Mouse (Mus musculus) limb, embryonic 13.5 days (tissue): Measurements from ENCODE around the gene 6430550D23Rik. TPM values are rescaled to one million over a fixed set of nuclear protein-coding genes. Genes with fewer than 3 reads are reported as not detected.
A peak's percentile ranks its signal among the peaks of the same experiment; 100 is the strongest.

Experiments used
- ATAC-seq: fragments of 200-750 bp; cut with Nextera tagmentation; 2 replicates; pipeline ENCODE4 v1.8.0; 2017; ENCODE audit warnings: low read depth, moderate number of reproducible peaks, moderate TSS enrichment; ENCODE audit not compliant: low FRiP score
- H3K27ac ChIP-seq: fragments of 300-500 bp; sonication (generic); 2 replicates; pipeline ENCODE4 v1.5.1; 2015; ENCODE audit warnings: inconsistent platforms, mild to moderate bottlenecking, moderate library complexity
- H3K27me3 ChIP-seq: fragments of 300-500 bp; sonication (generic); 2 replicates; pipeline ENCODE4 v1.6.1; 2015; ENCODE audit warnings: mild to moderate bottlenecking, inconsistent platforms
- H3K36me3 ChIP-seq: fragments of 300-500 bp; sonication (generic); 2 replicates; pipeline ENCODE4 v1.6.1; 2015; ENCODE audit warnings: inconsistent platforms, mild to moderate bottlenecking, moderate library complexity
- H3K4me1 ChIP-seq: fragments of 300-500 bp; sonication (generic); 2 replicates; pipeline ENCODE4 v1.6.1; 2015; ENCODE audit warnings: inconsistent platforms
- H3K4me2 ChIP-seq: fragments of 300-500 bp; sonication (generic); replicated peaks from 2 replicates; pipeline ENCODE4 v1.6.1; 2015; ENCODE audit warnings: inconsistent platforms, mild to moderate bottlenecking, moderate library complexity
- H3K4me3 ChIP-seq: fragments of 300-500 bp; sonication (generic); 2 replicates; pipeline ENCODE4 v1.5.1; 2015; ENCODE audit warnings: moderate library complexity, mild to moderate bottlenecking, inconsistent platforms
- H3K9ac ChIP-seq: fragments of 300-500 bp; sonication (generic); 2 replicates; pipeline ENCODE4 v1.6.1; 2015; ENCODE audit warnings: mild to moderate bottlenecking, inconsistent platforms
- H3K9me3 ChIP-seq: fragments of 300-500 bp; sonication (generic); 2 replicates; pipeline ENCODE4 v1.6.1; 2016; ENCODE audit warnings: inconsistent platforms
- WGBS: fragments of 180-500 bp; shearing (Covaris S2); methylation state at CpG from one replicate; pipeline ENCODE4 v1.1.7; 2015; 5-methylcytosine and 5-hydroxymethylcytosine counted together
- polyA plus RNA-seq: library from polyadenylated mRNA; unstranded; fragments of >200 nt; fragmentation: Nextera tagmentation; extraction: Ambion mirVana; gene quantifications from 2 replicates; pipeline ENCODE4 v1.2.1, GENCODE M21; 2015

Gene 6430550D23Rik
- polyA plus RNA-seq, 1 experiment from 2014 or later: 1.9 TPM

DNA sequence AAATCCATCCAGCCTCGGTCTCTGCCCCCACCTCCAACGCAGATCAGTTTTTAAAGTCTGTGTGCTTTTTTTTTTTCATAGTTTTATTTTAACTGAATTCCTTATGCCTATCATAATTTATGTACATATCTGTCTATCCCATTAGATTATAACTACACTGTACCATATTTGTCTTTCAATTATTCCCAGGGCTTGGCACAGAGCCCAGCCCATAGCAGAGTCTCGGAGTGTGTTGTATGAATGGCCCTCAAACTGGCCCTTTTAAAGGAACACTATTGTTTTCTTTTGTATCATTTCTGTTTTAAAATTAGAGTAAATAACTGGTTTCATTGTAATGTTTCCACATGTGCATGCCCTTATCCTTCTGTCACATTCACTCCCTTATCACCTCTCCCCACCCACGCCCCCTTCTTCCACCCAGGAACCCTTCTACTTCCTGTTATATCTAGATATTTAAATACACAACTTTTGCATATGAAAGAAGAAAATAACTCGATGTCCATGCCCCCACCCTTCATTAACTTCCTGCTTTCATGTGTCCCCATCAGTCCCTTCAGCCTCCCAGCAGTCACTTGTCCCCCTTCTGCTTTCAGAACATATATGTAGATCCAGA, 60.3 kb downstream of the 6430550D23Rik start:
- no peaks in the 10 kb centered on the region for H3K27me3 ChIP-seq
- no peaks in the 10 kb centered on the region for H3K36me3 ChIP-seq
- no peak overlapping the region for H3K9ac ChIP-seq
- WGBS: 53% methylated on average over 5 of the region's 5 CpGs
- no peaks in the 10 kb centered on the region for H3K9me3 ChIP-seq
- H3K27ac ChIP-seq: no peak overlapping the region
- no peak overlapping the region for H3K4me3 ChIP-seq
- ATAC-seq: no peak
- peaks cover 64% of the 10 kb centered on the region for H3K4me1 ChIP-seq
- no peak overlapping the region for H3K4me2 ChIP-seq

DNA sequence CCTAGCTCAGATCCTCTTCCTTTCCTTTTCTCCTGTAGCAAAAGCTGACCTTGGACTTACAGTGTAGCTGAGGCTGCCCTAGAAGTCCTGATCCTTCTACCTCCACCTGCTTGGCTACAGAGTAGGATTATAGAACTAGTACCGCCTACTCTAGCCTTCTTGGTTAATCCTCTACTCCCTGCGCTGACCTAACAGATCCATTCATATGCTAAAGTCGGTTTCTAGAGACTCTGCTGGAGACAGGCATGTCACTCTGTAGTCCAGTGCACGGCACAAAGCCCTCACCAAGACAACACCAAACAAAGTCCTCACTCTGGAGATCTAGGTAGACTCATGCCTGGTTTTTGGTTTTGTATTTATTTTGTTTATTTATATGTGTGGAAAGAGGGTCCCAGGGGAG, 61.3 kb downstream of the 6430550D23Rik start:
- ATAC-seq: no peak
- peaks cover 4% of the 10 kb centered on the region; the same call in 1 of the 2 replicates for H3K36me3 ChIP-seq
- no peaks in the 10 kb centered on the region for H3K9me3 ChIP-seq
- no peak overlapping the region for H3K4me3 ChIP-seq
- peak overlapping the region; percentile 72 for H3K4me2 ChIP-seq
- H3K9ac ChIP-seq: no peak overlapping the region
- peak overlapping the region; percentile 75; the same call in 1 of the 2 replicates for H3K27ac ChIP-seq
- H3K27me3 ChIP-seq: no peaks in the 10 kb centered on the region
- 32% methylated on average over 4 of the region's 4 CpGs for WGBS
- H3K4me1 ChIP-seq: peaks cover 74% of the 10 kb centered on the region

DNA sequence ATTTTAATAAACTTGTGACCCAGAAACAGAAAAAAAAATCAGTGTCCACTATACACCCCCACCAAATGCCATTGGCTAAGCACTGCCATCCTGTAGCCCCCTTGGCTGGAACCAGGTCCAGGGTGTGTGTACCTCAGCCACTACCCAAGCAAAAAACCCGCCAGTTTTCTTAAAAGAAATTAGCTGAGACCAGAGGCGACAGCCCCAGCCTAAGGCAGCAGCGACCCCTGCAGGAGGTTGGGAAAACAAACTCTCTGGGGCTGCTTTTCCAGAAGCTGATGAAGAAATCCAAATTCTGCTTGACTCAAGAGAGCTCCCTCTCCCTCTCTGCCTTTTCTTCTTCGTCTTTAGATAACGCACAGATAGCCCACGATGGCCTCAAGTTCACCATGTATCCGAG, 61.7 kb downstream of the 6430550D23Rik start:
- peaks cover 78% of the 10 kb centered on the region for H3K4me1 ChIP-seq
- no peak overlapping the region for H3K9ac ChIP-seq
- peaks cover 8% of the 10 kb centered on the region; the same call in 1 of the 2 replicates for H3K36me3 ChIP-seq
- peak overlapping the region; percentile 72 for H3K4me2 ChIP-seq
- 4% methylated on average over 7 of the region's 7 CpGs for whole genome bisulfite sequencing
- peak; percentile 29; the same call in 1 of the 2 replicates for ATAC-seq
- peak overlapping the region; percentile 75; the same call in 1 of the 2 replicates for H3K27ac ChIP-seq
- no peaks in the 10 kb centered on the region for H3K27me3 ChIP-seq
- H3K4me3 ChIP-seq: no peak overlapping the region
- no peaks in the 10 kb centered on the region for H3K9me3 ChIP-seq

DNA sequence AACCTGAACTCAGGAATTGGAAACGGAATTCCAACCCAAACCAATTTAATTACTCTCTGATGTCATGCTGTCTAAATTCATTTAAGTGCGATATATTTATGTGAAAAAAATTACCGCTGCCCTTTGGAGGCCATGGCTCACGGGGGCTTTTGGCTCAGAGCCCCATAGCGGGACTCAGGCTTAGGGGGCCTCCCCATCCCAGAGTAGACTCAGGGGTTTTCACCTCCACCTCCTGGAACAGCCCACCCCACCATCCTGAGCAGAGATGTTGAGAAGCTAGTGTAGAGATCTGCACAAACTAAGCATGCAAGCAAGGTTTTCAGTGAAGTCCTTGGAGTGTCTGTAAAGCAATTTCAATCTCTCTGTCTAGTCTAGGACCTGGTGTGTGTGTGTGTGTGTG, 62.2 kb downstream of the 6430550D23Rik start:
- H3K27ac ChIP-seq: peak overlapping the region; percentile 75; the same call in 1 of the 2 replicates
- H3K9me3 ChIP-seq: no peaks in the 10 kb centered on the region
- H3K4me3 ChIP-seq: peak overlapping the region; percentile 51
- H3K9ac ChIP-seq: no peak overlapping the region
- no peaks in the 10 kb centered on the region for H3K27me3 ChIP-seq
- 15% methylated on average over 5 of the region's 5 CpGs for WGBS
- H3K4me2 ChIP-seq: peak overlapping the region; percentile 72
- peaks cover 12% of the 10 kb centered on the region; the same call in 1 of the 2 replicates for H3K36me3 ChIP-seq
- H3K4me1 ChIP-seq: peaks cover 81% of the 10 kb centered on the region
- ATAC-seq: peak; percentile 57

DNA sequence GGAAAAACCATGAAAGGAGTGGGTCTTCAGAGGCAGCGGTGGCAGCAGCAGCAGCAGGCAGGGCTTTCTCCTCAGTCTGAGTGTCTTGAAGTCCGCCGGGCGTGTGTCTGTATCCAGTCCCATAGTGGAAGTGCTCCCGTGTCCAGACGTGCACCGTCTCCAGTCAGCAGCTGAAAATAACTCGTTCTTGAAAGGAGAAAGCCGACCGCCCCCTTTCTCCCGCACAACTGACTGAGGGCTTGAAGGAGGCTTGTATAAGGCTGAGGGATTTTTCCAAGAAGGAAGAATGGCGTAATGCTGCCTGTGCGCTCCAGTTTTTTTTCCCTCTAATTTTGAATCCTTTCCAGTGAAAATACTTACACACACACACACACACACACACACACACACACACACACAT, 62.7 kb downstream of the 6430550D23Rik start, which contains the start of gene Gdf5:
Gene Gdf5 (minus strand): TSS at position 244 of the 400 bp plus-strand sequence.
- Histone ChIP-seq H3K36me3 (peaks cover 16% of the 10 kb centered on the region), H3K4me1 (peaks cover 80% of the 10 kb centered on the region), H3K27me3 (no peaks in the 10 kb centered on the region), H3K4me3 (peak within 1 kb of the TSS; percentile 51), H3K4me2 (peak within 1 kb of the TSS; percentile 72), H3K9ac (peak within 1 kb of the TSS; percentile 75), H3K9me3 (no peaks in the 10 kb centered on the region), H3K27ac (peak within 1 kb of the TSS; percentile 96)
- peak; percentile 64 for ATAC-seq
- WGBS: 13% methylated on average over 12 of the region's 13 CpGs

DNA sequence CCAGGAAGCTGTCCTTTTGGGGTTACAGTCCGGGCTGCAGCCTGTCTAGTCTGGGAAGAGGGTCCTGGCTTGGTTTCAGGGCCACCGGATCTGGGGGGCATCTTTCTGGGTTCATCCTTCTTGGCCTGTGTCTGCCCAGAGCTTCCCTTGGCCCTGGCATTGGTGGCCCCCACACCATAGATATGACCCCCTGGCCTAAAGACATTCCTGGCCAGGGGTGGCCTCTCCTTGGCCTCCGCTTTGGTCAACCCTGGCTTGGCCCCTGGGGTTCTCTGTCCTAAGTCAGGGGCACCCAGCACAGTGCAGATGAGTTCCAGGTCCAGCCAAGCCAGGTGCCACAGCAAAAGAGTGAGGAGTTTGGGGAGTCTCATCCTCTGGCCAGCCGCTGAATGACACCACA, 63.1 kb downstream of the 6430550D23Rik start:
- Histone ChIP-seq H3K9ac (peak overlapping the region; percentile 75), H3K4me3 (peak overlapping the region; percentile 51), H3K27me3 (no peaks in the 10 kb centered on the region), H3K27ac (peak overlapping the region; percentile 96), H3K36me3 (peaks cover 21% of the 10 kb centered on the region), H3K4me2 (peak overlapping the region; percentile 72), H3K4me1 (peaks cover 78% of the 10 kb centered on the region), H3K9me3 (no peaks in the 10 kb centered on the region)
- ATAC-seq: no peak; the same call in 1 of the 2 replicates
- whole genome bisulfite sequencing: 67% methylated on average over 4 of the region's 4 CpGs

DNA sequence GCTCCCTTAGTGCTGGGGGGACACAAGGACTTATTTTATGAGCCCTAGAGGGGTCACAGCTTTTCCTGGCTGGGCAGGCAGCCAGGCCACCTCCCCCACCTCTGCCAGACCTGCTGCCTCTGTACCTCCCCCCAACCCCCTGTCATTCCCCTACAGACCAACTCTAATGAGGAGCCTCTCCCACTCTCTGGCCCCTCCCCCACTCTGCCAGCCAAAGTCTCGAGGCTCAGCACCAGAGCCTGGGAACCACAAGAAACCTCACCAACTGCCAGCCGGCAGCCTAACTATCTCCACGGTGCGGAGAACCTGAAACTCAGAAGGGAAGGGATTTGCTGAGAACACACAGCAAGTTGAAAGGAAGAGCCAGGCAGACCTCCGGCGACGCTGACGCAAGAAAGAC, 64.3 kb downstream of the 6430550D23Rik start:
- Histone ChIP-seq H3K4me2 (peak overlapping the region; percentile 72), H3K27ac (peak overlapping the region; percentile 96; the same call in 1 of the 2 replicates), H3K9ac (peak overlapping the region; percentile 75), H3K36me3 (peaks cover 33% of the 10 kb centered on the region), H3K9me3 (no peaks in the 10 kb centered on the region), H3K4me3 (peak overlapping the region; percentile 51), H3K4me1 (peaks cover 71% of the 10 kb centered on the region), H3K27me3 (no peaks in the 10 kb centered on the region)
- 3% methylated on average over 8 of the region's 8 CpGs for WGBS
- peak; percentile 41; the same call in 1 of the 2 replicates for ATAC-seq

DNA sequence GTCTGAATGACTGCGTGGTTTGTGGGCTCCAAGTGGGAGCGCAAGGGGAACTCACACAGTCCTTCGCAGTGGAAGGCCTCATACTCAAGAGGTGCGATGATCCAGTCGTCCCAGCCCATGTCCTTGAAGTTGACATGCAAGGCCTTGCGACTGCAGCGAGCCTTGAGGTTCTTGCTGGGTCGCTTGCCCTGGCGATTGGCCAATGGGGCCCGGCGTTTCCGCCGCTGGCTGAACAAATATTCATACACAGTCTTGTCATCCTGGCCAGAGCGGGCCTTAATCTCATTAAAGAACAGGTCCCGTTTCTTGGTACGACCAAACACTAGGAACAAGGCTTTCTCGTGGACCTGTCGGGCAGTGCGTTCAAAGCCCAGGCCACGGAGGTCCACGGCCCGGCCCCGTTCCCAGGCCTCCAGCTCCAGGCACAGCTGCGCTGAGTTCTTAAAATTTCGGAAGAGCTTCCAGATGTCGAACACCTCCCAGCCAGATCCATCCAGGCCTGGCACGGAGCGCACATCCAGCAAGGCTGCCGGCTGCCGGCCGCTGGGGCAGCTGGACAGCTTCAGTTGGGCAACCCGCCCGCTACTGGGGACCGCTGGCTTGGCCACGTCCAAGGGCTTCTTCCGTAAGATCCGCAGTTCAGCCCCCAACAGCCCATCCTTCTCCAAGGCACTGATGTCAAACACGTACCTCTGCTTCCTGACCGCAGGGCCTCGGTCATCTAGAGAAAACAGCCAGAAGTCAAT, 65.9 kb downstream of the 6430550D23Rik start:
- 67% methylated on average over 40 of the region's 40 CpGs for WGBS
- H3K9me3 ChIP-seq: no peaks in the 10 kb centered on the region
- peak overlapping the region; percentile 51 for H3K9ac ChIP-seq
- H3K4me3 ChIP-seq: peak overlapping the region; percentile 51
- no peak overlapping the region; the same call in 1 of the 2 replicates for H3K27ac ChIP-seq
- H3K4me1 ChIP-seq: peaks cover 61% of the 10 kb centered on the region
- peaks cover 36% of the 10 kb centered on the region for H3K36me3 ChIP-seq
- no peaks in the 10 kb centered on the region for H3K27me3 ChIP-seq
- no peak for ATAC-seq
- H3K4me2 ChIP-seq: peak overlapping the region; percentile 72

DNA sequence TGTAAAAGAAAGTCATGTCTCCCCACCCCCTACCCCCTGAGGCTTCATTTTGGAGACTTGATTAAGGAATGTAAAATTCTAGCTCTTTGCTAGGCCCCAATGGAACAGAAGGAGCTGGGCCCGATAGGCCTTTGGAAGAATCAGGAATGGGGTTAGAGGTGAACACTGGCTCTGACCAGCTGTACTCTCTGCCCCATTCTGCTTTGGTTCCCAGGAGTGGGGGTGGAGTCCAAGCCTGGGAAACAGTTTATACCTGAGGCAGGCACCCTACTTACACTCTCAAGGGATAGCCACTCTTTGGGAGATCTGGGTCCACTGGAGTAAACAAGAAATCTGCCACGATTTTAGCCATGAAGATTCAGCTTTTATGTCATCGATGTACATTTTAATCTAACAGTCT, 67.1 kb downstream of the 6430550D23Rik start, which contains the start of gene Gm15557:
Gene Gm15557 (plus strand): TSS at position 48 of the 400 bp plus-strand sequence.
- Histone ChIP-seq H3K4me2 (peak within 1 kb of the TSS; percentile 72), H3K4me3 (peak within 1 kb of the TSS; percentile 51), H3K27ac (no peak within 1 kb of the TSS), H3K27me3 (no peaks in the 10 kb centered on the region), H3K36me3 (peaks cover 36% of the 10 kb centered on the region), H3K4me1 (peaks cover 49% of the 10 kb centered on the region), H3K9me3 (no peaks in the 10 kb centered on the region), H3K9ac (no peak within 1 kb of the TSS)
- no peak for ATAC-seq
- 88% methylated on average over 3 of the region's 3 CpGs for WGBS

DNA sequence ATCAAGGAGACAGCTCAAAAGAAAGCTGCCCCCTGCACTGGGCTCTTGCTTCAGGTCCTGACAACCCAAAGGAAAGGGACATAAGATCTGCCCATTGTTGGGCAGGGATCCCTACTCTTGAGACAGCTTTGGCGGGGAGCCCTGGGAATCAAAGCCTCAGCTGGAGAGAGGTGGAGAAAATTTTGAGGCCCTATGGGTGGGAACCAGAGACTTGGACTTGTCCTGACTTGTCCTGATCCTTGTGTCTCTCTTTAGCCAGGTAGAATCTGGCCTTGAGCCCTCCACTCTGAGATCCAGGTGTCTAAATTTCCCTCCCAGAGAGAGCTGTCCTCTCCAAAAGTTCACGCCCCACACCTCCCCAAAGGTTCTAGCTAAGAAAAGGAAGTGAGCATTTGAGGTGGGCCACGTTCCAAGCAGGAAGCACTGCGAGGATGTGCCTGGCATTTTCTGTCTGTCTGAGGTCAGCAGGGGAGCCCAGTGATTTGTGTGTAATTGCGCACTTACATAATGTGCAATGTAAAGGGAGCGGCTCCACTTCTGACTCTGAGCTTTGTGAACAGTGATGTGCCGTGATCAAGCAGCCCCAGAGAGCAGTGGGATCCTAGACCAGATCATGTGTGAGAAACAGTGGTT, 67.8 kb downstream of the 6430550D23Rik start:
- peaks cover 45% of the 10 kb centered on the region for H3K4me1 ChIP-seq
- H3K27me3 ChIP-seq: no peaks in the 10 kb centered on the region
- H3K4me2 ChIP-seq: peak overlapping the region; percentile 72; the same call in 1 of the 2 replicates
- H3K36me3 ChIP-seq: peaks cover 36% of the 10 kb centered on the region
- no peak overlapping the region for H3K27ac ChIP-seq
- H3K4me3 ChIP-seq: no peak overlapping the region
- no peaks in the 10 kb centered on the region for H3K9me3 ChIP-seq
- WGBS: 75% methylated on average over 7 of the region's 7 CpGs
- no peak overlapping the region for H3K9ac ChIP-seq
- ATAC-seq: no peak

DNA sequence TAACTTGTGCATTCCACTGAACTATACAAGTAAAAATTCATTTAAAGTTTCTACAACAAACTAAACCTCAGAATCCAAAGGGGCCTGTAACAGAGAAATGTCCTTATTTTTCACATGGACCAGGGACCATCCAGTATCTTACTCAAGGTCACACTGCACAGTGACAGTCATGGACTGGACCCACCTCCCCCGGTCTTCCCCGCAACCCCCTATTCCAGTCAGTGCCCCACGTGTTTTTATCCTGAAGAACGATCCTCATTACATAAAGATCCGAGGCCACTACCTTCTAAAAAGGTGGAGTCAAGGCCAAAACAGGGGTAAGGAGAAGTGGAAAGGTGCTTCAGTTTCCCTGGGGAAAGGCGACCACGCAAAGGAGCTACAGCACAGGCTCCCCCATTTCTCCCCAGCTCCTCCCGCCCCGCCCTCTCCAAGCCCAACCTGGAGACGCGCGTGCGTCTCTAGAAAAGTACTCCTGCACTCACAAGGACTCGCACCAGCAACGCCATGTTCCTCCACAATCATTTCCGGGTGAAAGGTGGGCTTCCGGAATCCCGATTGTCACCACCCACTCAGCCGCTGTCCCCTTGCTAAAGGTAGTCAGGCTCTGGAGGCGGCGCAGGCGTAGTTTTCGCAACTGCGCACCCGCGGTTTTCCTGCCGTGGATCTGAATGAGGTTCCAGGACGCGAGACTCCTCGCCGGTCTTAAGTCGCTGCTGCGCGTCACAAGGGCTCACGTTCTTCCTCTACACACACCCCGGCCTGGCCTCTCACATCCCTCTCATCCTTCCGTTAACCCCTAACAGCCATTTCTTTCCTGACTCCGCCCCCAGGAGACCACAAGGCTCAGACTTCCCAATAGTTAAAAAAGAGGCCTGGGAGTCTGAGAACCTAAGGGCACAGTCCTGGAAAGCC, 78.0 kb downstream of the 6430550D23Rik start, which contains the start of gene Uqcc1:
Gene Uqcc1 (minus strand): TSS at position 780 of the 912 bp plus-strand sequence.
- peak; percentile 95 for ATAC-seq
- Histone ChIP-seq H3K27me3 (no peaks in the 10 kb centered on the region), H3K36me3 (peaks cover under 1% of the 10 kb centered on the region; the same call in 1 of the 2 replicates), H3K27ac (peak within 1 kb of the TSS; percentile 92), H3K4me1 (peaks cover 20% of the 10 kb centered on the region), H3K9me3 (no peaks in the 10 kb centered on the region), H3K4me2 (peak within 1 kb of the TSS; percentile 79), H3K9ac (peak within 1 kb of the TSS; percentile 69), H3K4me3 (peak within 1 kb of the TSS; percentile 67)
- under 1% methylated on average over 38 of the region's 38 CpGs for WGBS
